Mouse (Mus musculus): ENCODE measurements at regions not wholly inside any gene's neighbourhood (a gene's known extent, or its start where the extent isn't known, plus 50 kb on each side); places are given as distances from the start of the nearest gene placed in this dataset.
"Not testable (repeated sequence)": the region's sequence is repeated elsewhere in the genome, so short reads cannot be mapped to it uniquely, and the experiment has no call there.

GRCm38 (mm10) chr3:21530862-21531261, 545.6 kb upstream of the Tbl1xr1 start:
- no peak for ATAC-seq

DNA sequence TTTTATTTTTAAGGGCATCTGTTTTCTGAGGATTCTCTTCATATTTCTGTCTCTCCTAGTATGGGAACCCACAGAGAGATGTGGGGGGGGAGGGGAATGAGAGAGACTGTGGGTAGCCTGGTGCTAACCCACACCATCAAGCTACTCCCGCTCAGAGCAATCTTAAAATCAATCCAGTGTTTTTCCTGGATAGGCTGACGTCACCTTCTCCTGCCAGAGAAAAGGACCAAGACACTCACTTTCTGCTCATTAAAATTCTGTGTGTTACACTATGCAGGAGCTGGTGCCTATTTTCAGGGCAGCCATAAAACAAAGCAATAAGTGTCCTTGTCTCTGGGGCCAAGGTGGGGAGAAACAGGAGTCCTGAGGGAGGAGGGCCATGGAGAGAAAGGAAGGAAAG, 537.3 kb upstream of the Tbl1xr1 start:
- no peak for ATAC-seq

DNA sequence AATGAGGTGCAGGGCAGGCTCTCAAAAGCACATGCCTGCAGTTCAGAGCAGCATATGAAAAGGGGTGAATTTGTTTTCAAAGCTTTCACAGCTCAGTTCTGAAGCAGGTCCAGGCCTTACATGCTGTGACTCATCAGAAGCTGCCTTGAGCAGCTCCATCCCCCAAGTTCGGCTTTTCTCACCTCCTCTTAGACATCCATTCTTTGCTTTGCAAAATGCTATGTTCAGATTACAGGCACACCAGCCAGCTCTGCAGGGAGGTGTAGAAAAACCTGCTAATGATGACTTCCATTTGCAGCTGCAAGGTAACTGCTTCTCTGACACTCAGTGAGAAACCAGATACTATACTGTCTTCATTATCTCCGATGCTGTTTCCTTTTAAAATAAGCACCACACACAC, 532.0 kb upstream of the Tbl1xr1 start:
- no peak for ATAC-seq

- ATAC-seq: no peak
Measured at GRCm38 (mm10) chr3:21545156-21545893, 531.1 kb upstream of the Tbl1xr1 start.

GRCm38 (mm10) chr3:21546411-21546810, 530.0 kb upstream of the Tbl1xr1 start:
- no peak for ATAC-seq

GRCm38 (mm10) chr3:21549671-21550070, 526.8 kb upstream of the Tbl1xr1 start:
- no peak for ATAC-seq

DNA sequence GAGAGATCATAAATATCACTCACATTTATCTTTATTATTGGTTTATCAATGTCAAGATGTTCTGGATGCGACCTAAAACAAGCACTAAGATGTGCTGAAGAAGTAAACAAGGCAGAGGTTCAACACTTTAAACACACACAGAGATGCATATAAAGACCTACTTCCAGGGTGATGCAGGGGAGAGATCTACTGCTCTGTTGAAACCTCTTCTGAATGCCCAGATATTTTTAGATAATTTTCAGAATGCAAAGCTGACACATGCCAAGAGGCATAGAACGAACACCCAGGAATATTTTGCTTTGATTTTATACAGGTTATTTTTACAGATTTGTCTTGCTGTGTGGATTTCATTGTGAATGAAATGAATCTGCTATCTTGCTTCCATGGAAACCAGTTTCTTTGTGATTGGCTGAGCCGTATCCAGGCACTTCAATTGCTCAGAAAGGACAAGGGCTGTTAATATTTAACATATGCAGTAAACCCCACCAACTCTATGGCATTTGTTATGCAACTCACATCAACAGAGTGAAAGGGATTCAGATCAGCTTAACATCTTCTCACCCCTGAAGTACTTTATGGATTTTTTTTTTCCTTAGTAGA, 523.2 kb upstream of the Tbl1xr1 start:
- ATAC-seq: no peak

DNA sequence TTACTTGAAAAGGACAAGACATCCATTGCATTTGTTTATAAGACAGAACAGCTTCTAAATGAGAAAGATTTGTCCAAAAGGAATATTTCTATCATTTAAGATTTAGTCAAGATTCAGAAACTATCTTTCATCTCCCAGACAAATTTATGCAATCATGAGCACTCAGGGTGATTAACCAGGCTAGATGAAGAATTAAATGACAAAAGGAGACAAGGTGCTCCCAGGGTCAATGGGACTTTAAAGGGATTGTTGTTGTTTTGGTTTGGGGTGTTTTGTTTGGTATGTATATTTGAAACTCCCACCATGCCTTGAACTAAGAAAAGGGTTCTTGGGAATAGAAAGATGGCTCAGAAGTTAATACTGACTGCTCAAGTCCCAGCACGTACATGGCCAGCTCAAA, 522.6 kb upstream of the Tbl1xr1 start:
- no peak for ATAC-seq

DNA sequence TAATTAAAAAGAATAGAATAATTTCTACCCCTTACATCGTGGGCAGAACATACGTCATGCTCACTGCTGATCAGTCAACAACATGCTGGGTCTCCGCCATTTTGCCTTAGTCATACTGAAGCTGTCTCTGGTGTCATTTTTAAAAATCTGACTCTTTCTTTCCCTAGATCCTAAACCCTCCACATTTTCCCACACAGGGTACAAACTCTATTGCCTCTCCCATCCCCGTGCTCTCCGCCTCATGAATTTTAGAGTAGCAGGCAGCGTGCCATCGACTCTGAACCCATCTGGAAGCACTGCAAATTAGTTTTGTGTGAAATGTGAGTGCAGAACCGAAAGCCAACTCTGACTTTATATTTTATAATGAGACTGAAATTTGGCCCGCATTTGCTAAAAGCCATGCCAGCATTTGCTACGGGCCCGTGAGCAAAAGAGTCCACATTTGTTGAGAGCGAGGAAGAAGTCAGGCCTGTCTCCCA, 518.5 kb upstream of the Tbl1xr1 start:
- ATAC-seq: no peak

- ATAC-seq: no peak
Measured at GRCm38 (mm10) chr3:21562771-21563312, 513.6 kb upstream of the Tbl1xr1 start.

DNA sequence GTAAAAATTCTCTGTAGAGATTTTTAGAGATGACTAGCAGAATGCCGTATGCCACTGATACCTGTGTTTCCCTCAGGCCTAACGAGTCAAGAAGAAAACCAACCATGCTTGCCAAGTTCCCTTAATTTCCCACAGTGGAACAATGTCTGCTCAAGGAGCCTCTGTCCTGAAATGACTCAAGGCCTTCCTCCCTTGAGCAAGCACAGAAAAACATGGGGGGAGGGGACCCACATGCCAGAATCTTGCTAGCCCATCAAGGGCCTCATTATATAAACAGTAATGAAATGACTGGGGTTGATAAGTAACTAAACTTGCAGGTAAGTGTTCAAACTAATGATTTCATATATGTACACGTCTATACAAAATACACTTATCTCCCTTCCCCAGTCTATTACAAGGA, 513.0 kb upstream of the Tbl1xr1 start:
- ATAC-seq: peak; percentile 40

DNA sequence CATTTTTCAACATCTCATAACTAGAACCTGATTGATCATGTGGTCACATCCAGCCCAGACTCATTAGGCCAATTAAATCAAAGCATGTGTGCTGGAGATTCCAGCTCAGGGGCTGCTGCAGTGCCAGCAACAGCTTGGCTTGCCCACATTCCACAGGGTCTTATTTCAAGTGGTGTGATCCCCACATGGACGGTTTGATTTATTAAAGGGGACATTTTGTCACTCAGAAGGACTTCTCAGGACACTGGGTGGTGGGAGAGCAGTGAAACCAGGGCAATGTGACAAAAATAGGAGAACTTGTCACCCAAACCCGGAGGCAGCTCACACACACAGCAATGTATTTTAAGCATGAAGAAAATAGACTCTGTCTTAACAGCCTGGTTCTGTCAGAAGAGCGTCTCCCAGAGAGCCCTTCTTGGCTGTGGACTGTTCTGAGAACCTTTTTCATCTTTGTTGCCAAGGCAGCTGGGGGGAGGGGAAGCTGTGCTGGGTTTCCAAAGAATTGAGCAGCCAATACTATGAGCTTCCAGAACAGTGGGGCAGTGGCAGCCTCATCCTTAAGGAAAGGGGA, 512.2 kb upstream of the Tbl1xr1 start:
- no peak for ATAC-seq

DNA sequence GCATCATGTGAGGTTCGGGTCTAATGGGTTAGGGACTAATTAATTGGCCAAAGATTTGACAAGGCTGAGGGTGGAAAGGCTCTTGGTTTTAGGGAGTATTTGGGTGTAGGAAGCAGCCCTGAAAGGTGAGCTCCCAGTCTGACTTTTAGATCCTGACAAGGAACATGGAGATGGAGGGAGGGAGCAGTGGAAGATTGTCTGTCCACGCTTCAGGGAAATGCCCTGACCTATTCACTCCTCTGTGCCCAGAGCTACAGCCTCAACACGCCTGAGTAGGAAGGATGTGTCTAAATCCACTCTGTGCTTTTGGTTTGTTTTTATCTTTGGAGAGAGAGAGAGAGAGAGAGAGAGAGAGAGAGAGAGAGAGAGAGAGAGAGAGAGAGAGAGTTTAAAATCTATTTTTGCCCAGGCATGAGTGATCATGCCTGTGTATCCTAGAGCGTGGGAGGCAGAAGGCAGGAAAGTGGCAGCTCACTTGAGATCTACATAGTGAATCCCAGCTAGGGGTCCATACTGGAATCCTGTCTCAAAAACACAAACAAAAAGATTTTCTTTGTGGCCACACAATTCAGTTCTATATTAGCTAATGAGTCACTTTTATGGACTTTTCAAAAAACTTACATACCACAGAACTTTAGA, 511.5 kb upstream of the Tbl1xr1 start:
- ATAC-seq: no peak

DNA sequence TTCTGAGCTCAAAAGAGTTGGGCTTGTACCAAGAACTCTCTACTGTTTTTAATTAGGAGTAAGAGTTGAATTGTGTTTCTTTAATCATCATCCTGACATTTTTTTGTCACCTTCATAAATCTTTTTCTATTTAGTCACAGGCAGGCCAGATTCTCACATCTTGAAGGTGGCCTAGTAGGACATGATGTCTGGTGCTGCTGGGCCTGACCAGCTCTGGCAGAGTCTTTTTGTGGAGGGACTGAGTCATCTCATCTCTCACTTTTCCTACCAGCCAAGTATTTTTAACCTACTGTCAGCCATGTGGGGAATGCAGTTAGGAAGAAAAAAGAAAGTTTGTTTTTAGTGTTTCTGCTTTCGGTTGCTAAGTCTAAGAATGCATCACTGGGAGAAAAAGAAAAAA, 506.7 kb upstream of the Tbl1xr1 start:
- no peak for ATAC-seq

- no peak for ATAC-seq
Measured at GRCm38 (mm10) chr3:21578635-21579034, 497.8 kb upstream of the Tbl1xr1 start.

- ATAC-seq: no peak
Measured at GRCm38 (mm10) chr3:21582122-21582521, 494.3 kb upstream of the Tbl1xr1 start.

DNA sequence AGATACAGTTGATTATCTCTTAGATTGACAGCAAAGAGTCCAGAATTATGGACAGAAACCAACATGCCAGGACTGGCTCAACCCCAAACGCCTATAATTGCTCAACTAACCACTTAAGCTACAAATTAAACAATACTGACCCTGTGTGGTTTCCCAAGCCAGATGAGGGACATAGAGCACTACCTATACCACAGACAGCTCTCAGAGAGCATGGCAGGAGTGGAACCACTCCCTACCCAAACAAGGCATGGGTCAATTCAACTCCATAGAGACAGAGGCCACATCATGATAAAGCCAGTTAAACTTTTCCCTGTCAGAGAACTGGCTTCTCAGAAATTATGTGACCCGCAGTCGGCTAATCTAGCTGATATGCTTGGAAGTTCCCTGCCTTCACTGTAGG, 490.7 kb upstream of the Tbl1xr1 start:
- ATAC-seq: no peak

DNA sequence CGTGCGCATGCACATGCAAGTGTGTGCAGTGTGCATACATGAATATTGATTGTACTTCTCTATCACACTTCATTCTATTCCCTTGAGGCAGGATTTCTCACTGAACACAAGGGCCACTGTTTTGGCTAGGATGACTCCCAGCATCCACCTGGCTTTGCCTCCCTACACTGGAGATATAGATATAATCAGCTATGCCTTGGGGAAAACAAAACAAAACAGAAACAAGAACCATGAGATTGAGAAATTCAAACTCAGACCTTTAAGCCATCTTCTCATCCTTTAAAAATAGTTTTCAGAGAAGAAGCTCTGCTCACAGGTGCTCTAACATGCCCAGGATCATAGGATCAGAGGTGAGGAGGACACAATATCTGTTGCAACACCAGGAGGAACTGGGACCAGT, 469.6 kb upstream of the Tbl1xr1 start:
- no peak for ATAC-seq

DNA sequence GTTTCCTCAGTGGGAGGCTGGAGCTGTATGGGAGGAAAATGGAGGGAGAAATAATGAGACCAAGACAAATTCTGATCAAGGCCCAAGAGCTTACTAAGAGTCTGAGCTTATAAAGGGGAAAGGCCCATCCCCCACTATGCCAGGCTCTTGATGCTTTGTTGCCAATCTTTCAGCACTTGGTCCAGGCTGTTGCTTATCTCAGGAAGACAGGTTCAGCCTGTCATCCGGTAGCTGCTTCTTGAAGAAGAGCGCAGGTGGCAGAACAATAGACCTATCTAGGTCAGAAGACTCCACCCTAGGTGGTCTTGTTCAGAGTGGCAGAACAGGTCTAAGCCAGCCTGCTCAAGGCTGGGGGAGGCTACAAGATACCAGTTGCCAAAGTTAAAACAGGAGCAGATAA, 466.2 kb upstream of the Tbl1xr1 start:
- no peak for ATAC-seq

- ATAC-seq: no peak
Measured at GRCm38 (mm10) chr3:21621745-21622144, 454.7 kb upstream of the Tbl1xr1 start.

DNA sequence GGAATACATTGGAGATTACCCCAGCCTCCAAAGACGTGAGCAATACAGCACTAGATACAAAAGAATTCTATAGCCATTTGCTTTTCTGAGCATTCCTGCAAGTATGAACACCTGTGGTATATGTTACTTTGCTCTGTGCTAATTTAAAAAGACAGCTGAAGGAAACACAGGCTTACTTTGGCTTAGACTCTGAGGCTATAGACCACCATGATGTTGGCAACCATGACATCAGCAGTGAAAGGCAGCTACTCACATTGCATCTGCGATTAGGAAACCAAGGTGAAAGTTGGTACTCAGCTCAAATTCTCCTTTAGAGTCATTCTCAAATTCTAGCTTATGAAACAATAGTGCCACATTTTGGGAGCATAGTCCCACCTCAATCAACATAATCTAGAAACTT, 451.4 kb upstream of the Tbl1xr1 start:
- no peak for ATAC-seq

DNA sequence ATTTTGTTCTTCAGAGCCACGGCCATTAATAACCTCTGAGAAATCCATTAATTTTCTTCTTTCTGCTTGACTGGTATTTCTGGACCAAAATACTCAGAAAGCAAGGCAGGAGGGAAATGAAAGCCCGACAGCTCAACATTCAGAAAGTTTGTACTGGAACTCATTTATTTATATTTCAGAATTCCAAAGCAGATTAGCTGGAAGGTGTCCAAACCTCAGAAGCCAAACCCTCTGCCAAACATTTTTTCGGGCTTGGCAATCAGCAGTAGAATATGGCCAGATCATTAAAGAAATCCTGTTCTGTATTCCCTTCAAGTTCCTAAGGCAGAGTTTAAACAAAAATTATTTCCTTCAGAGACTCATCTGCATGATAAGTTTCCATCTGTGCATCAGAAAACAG, 450.4 kb upstream of the Tbl1xr1 start:
- ATAC-seq: no peak

DNA sequence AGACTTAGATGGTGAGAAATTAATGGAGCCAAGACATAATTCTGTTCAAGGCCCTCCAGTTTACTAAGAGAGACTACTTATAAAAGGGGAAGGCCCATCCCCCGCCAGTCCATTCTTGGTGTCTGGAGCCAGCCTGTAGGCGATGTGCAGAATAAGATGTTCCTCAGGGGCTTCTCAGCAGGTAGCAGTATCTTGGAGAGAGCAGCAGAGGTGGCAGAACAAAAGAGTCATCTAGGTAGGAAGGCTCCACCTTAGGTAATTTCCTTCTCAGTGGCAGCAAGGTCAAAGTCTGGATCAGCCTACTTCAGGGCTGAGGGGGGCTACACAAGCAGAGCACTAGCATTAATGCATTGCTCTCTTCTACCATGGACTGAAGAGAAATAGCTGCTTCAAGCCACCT, 449.4 kb upstream of the Tbl1xr1 start:
- not testable (repeated sequence) for ATAC-seq

All from activated CD4-positive, CD25-positive, alpha-beta regulatory T cell, adult 4 months (primary cell).